Mouse (Mus musculus): ENCODE data around the gene Pon3.

Pon3 gene

DNA sequence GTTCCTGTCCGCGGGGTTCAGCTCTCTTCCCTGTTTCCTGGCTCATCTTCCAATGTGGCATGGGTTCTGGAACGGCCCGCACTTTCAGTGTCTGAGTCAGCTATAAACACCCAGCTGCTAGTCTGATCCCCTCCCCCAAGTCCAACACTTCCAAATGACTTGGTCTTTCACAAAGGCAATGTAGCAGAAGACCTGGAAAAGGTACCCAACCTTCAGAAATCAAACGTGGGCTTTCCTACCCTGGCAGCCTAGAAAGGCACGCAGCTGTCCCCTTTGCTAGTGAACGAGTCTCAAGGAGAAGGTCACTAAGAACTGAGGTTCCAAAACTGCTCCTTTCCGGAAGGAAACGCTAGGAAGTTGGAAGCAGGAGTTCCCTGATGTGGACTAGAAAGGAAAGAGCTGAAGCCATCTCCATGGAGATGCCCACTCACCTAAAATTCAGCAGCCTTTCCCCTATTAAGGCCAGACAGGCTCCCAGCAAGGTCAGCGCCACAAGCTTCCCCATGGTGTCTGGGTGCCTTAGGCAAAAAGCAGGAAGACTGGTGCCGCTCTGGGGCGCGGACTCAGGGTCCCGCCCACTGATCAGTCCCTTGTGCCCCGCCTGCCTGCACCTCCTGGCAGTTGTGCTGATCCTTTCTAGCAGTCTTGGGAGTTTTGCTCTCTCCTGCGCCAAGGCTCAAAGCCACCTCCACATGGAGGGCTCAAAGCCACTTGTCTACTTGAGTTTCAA lies at the start of gene Pon3:
Pon3 (minus strand) TSS at position 565 of the 730 bp plus-strand sequence.
- DNase-seq (ENCODE audit: low read depth), result peak; percentile 40

DNA sequence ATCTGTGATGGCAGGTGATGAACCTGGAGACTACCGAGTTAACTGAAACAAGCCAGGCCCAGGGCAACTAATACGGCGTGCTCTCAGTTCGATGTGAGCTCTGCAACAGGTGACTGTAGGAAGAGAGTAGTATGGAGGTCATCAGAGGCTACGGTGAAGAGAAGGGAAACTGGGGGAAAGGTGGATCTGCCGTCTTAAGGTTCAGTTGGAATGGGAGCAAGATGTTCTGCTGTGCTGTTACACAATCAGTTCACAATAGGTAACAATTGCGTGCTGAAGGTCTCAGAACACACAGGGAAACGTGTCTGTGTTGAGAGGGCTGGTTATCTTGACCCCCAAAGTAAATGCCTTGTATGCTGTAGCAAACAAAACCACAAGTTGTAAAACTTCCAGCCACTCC lies 48.9 kb upstream of the Pon3 start:
- no peak for DNase-seq (ENCODE audit: low read depth)

DNA sequence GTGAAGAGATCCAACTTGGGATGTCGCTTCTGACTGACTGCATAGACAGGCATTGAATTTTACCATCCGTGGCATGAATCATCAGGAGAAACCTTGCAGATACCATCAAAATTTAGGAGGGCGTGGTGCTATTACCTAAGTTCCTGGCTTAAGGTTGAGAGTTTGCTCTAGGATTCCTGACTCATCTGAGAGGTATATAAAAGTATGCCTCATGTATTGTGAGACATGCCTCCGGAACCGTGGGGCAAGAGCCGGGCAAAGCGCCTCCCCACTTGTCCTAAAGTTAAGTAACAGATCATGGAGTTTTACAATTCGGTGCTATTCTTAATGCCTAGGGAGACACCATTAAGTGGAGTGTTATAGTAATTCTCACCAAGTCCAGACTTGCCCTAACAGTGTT lies 44.5 kb upstream of the Pon3 start:
- no peak for DNase-seq (ENCODE audit: low read depth)

DNA sequence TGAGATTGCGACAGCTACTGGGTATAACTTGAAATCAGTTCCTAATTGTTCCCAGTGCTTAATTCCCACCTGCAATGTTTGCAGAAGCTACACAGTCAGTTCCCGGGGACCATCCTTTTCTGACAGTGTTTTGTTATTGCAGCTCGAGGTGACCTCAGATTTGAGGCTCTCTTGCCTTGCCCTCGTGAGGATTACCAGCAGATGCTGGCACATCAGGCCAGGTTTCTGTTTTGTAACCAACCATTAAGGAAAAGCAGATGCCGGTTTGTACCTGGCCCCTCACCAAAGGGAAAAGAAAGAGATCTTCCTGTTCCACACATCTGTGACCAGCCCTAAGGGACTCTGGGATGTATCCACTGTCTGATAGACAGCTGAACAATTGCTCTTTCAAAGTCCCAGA lies 43.5 kb upstream of the Pon3 start:
- DNase-seq (ENCODE audit: low read depth), result no peak

DNA sequence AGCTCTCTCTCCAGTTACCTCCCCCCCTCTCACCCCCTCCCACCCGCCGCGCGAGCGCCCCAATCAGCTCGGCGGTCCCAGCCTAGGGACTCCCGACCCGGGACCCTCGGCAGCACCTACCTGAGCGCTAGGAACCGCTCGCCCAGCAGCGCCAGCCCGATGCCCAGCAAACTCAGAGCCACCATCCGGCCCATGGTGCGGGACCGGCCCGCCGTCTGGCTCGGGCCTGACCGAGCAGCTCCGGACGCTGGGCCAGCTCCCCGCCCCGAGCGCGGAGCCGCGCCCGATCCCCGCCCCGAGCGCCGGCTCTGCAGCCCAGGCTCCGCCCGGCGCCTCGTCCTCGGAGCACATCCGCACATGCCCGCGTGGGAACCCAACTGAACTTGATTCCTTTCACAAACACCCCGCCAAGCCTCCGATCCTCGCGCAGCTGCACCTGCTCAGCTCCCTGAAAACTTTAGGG lies 42.0 kb upstream of the Pon3 start, which contains the start of gene Pon2:
Pon2 (minus strand) TSS at position 364 of the 463 bp plus-strand sequence.
- peak; percentile 90 for DNase-seq (ENCODE audit: low read depth)

DNA sequence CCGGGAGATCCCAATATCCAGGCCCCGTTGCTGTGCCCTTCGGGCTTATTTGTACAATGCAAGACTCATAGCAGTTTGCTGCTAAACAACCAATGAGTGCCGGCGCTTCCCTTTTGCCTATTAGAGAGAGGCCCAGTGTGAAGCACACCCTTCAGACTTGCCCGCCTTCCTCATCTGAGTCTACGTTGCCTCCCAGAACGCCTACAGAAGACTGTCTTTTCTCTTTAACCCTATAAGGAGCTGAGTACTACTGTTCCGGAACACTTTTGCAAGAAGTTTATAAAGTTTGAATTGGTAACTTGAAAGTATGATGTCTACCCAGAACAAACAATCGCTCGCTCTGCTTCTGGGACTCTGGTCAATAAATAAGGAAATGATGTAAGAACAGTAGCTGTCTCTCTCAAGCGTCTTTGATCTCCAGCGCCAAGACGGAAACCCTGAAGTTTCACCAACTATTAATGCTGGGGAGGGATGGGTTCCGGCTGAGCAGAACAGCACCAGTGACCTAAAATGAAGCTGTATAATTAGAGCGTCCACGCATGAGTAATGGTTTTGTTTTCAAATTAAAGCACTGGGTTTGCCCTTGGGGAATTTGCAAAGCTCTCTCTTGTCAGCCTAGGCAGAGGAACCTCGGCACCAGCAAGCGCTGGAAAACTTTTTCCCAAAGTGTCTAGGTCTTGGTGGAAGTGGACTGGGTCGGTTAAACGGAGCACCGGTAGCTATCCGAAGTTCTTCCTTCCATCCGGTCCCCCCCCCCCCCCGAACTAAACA lies 41.4 kb upstream of the Pon3 start:
- peak; percentile 91 for DNase-seq (ENCODE audit: low read depth)

DNA sequence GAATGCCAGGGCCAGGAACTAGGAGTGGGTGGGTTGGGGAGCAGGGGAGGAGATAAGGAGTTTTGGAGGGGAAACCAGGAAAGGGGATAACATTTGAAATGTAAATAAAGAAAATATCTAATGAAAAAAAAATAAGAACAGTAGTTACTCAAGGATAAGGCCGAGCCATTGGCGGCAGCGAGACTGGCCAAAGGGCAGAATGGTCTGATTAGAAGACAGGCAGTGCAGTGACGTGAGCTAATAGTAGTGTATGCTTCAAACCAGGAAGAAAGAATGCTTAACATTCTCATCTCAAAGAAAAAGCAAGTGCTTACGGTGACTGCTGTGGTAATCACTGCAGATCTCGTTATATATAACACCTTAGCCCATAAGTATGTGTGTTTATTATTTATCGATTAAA lies 40.0 kb upstream of the Pon3 start:
- DNase-seq (ENCODE audit: low read depth), result no peak

DNA sequence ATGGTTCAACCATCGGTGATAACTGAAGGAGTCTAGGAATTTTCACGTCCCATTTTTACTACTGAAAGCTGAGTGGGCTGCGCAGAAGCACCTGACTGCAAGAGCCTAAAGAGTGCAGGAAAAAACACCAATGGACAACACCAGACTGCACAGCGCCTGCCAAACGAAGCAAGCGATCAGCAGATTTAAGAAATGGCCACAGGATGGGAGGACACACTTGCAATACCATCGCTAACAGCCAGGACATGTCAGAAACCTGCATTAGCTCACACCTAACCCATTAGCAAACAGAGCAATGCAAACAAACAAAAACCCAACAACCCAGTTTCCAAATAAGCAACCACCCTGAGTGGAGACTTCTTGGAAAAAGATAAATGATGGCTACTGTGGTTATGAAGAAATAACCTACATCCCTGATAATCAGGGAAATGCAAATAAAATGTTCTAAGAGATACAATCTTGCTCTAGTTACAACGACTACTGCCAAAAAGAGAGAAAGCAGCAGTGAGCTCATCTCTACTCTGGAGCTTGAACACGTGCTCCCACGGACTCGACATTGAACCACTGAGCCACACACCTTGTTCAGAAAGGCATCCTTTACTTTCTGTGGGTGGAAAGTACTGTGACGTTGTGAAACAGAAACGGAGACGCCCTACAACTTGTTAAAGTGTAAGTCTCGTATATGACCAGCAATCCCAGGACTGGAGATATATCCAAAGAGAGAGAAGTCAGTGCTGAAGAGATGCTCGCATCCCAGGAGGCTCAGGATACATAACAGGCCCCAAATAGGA lies 38.8 kb upstream of the Pon3 start:
- peak; percentile 78 for DNase-seq (ENCODE audit: low read depth)

DNA sequence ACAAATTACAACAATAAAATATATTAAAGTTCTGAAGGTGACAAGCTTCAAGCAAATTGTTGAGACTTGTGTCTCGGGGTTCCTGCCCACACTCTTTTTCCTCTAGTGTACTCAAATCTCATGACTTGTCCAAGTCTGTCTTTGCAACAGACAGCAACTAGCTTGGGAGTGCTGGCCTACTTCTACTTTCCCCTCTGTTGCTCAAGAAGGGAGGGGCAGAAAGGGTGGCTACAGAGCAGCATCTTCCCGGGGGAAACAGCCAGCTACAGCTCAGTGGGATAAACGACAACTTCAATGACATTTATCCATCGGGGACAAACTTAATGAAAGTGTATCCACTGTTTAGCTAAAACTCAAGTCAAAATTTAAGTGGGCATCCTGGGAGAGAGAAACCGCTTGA lies 36.8 kb upstream of the Pon3 start:
- DNase-seq (ENCODE audit: low read depth), result no peak

DNA sequence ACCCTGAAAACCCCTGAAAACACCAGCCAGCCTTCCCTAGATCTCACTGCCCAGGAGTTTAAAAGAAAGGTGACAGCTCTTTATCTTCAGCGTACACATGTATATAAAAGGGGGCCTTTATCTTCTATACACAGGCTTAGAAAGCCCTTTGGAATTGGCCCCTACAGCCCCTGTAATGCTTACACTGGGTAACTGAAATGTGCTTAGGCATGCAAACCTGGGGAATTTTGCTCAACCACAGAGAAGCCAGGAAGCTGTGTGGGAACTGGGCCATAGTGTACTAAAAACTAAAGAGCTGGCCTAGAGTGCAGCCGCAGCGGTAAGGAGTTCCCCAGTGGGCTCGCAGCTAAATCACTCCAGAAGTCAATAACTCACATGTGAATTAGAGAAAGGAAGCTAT lies 35.4 kb upstream of the Pon3 start:
- DNase-seq (ENCODE audit: low read depth), result peak; percentile 35

DNA sequence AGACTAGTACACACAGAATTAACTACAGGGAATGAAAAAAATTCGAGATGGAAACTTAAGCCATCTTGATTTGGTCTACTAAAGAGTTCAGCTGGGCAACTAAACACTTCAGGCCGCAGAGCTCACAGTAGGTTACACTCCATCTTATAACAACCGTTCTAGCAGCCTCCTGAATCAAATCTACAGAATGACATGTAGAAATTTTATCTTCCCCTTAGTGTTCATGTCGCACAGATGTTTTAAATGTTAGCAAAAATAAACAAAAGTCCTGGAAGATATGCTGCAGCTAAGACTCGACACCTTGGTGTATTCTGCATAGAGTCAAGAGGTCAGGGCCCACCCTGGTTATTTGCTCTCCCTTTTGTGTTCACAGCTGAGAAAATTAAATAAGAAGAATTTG lies 31.8 kb upstream of the Pon3 start:
- DNase-seq (ENCODE audit: low read depth), result no peak

DNA sequence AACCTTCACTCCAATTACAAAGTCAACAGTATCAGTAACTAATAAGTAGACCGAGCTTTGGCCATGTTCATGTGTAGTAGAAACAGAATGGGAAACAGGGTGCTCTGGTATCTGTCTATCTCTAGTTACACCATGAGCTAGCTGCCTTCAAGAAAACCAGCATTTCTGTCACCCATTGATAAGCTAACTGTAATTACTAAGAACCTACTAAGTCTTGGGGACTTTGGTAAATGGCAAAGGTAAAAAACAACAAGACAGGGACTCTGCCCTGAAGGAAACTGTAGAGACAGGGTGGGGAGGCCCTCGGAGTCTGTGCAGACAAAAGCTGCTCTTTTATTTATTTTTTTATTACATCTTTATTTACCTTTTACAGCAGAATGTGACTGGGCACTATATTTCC lies 31.3 kb upstream of the Pon3 start:
- DNase-seq (ENCODE audit: low read depth), result no peak

DNA sequence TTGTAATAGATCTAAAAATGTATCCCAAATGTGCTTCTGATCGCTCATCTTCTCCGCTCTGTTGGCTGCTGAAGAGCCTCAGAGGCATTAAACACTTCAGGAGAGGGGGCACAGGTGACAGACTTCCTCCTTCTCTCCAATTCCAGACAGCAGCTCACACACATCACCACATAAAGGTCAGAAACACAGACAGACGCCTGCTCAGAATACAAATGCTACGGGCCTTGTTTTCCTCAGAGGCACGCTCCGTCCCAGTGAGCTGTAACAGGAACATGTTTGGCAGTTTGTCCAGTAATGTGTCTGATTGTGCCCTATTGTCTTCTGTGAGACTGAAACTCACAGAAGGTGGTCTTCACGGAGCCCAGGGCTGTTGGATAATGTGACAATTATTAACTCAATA lies 26.3 kb upstream of the Pon3 start:
- no peak for DNase-seq (ENCODE audit: low read depth)

DNA sequence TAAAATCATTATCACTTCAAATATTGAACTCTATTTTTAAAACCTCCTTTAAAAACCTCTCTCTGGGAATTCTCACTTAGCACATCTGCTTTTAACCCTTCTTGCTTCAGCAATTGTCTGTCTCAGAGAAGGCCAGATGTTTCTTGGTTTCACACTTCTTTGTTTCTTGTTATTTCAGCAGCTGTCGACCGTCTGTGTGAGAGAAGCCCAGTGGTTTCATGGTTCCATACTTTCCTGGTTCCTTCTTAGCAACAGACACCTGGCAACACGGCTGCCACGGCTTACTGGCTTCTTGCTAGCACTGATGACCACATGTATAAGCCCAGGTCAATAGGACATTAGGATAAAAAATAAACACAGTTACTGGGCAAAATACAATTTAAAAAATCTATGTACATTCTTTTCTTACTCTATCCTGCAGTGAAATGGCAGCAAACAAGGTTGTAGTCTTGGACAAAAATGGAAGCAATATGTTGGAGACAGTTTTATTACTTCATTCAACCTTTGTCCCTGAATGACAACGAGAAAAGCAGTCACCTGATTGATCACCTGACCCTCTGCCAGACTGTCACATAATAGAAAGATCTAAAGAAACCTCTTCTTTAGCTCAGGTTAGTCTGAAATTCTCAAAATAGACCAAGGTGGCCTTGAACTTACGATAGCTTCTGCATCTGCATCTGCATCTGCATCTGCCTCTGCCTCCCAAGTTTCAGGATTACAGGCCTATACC lies 24.7 kb upstream of the Pon3 start:
- DNase-seq (ENCODE audit: low read depth), result no peak

DNA sequence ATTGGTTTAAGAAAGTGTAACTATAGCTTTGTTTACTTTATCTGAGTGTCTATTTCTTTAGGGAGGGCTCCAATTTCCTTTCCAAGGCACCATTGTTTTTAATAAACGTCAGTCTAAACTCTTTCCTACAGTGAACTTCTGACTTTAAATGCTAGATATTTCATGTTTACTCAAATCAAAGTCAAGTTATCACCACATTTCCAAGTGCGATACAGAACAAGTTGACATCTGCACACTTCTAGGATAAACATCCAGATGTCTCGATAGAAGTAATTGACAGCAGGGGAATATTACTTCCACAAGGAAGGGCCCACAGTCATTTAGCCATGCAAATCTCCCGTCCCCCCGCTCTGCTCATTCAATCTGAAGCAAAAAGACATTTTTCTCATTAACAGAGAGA lies 21.9 kb upstream of the Pon3 start:
- DNase-seq (ENCODE audit: low read depth), result no peak

DNA sequence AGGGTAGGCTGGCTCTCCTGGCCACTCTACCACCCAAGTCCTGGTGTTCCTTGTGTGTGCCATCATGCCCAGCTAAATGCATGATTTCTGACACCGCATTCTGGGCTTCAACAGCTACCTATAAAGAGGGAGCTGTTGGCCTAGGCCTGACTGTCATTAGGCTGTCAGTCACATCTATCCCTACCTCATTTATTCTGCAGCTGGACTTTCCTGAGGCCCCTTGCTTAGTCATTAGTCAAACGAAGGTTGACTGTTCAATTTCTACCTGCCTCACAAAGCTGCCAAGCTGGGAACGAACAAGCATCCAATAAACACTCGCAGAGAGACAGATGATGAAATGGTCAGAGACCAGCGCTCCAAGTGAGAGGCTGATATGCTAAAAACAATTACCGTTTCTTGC lies 13.6 kb upstream of the Pon3 start:
- DNase-seq (ENCODE audit: low read depth), result no peak

DNA sequence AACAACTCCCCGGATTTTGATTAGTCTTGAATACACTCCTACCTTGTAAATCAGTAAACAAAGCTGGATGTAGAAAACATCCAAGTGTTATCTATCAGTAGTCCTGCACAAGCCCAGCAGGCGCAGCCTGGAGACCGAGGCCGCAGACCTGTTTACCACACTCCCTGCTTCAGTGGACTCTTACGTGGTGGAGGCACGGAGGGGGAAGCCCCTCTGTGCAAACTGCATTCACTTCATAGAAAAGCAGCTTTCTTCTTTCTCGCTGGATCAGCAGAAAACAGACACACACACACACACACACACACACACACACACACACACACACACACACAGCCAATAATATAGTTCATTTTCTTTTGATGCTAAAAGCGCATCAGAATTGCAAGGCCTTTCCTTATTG lies 8.7 kb upstream of the Pon3 start:
- DNase-seq (ENCODE audit: low read depth), result no peak

DNA sequence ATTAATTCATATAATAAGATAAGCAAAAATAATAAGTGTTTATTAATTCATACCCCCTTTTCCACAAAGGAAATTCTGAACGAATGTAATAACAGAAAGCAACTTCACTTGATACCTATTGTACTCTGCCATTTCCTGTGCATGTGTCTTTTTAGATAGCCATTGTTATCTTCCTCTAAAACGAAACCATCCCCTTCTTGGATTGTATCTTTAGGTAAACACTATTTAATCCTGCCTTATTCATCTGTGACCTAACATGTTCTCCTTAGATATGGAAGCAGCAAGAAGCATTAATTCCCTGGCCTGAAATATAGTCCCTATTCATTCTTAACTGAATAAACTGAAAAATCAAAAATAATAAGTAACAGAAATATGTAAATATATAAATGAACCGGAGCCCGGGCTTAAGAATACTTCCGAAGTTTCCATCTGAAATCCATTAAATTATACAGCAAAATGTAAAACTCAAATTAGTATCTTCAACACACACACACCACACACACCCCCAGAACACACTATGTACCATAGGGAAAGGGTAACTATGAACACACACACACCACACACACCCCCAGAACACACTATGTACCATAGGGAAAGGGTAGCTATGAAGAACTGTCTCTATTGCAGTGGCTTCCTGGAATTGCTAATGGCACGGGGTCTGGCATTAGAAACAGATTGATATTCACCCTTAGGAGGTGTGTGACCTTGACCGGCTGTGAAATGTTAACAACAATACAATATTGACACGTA lies 7.3 kb upstream of the Pon3 start:
- DNase-seq (ENCODE audit: low read depth), result no peak

DNA sequence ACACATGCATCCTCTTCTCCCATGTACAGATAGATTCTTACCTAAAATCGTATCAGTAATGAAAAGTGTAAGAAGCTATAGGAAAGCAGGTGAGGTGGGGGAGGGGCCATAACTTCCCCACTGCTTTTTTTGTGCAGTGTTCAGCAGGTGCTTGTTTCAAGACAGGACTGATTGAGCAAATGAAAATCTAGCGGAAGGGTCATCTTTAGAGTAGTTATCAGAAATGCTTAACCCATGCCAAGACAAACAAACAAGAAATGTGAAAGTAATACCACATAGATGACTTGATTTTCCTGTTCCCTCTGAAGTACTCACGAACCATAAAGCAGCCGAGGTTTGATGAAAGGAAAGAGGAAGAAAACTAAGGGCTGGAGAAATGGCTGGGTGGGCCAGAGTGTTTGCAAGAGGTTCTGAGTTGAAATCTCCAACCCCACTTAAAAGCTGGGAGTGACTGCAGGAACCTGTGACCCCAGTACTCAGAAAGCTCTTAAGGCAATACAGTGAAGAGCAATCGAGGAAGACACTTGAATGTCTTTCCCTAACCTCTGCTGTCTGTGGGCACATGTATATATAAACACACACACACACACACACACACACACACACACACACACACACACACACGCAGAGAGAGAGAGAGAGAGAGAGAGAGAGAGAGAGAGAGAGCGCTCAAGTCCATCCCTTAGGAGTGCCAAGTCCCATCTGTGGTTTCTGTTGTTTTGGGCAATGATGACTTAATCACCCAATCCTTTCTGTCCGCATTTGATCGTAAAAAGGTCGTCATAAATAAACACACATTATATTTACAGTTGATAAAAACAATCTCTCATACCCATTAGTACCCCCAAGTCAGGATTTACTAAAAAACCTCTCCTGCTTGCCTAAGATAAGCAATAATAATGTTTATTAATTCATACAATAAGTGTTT lies 6.5 kb upstream of the Pon3 start:
- no peak for DNase-seq (ENCODE audit: low read depth)

DNA sequence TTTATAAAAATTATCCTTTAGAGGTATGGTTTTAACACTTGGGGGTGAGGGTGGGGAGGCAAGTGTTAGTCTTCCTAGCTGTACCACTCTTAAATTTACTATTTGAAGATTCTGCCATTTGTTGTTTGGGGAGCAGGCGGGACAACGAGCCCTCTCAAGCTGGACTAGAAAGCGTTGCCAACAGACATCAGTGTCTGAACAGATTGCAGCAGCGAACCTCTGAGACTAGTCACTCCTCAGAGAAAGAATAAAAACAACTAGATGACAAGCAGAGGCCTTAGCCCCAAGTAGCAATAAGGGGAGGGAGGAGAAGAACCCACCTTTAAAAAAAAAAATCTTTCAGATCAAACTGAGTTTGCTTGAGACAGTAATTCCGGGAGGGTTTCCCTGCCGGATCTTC lies 795 bp downstream of the Pon3 start:
- no peak for DNase-seq (ENCODE audit: low read depth)
